In genomic region chr13:51127906-51128305, GRCm38 (mm10) we compare ENCODE assay signal across 22 mouse cellular contexts. TPM values are rescaled to one million over a fixed set of nuclear protein-coding genes. Genes with fewer than 3 reads are reported as not detected.
DNase-seq lines count a peak whose midpoint lies in the region; ATAC-seq lines count a peak whose summit lies in the region.
"Had no signal": no experiment of that assay in that cellular context is flagged by ENCODE, and none has a peak within 500 bp of the region (broad histone marks: within the 10 kb centered on the region; RNA-seq: fewer than 3 reads in every experiment).

No protein-coding gene starts in this region.

- 34% methylated on average over 2 of the region's 2 CpGs for WGBS in heart, embryonic 15.5 days
- WGBS in heart, embryonic 12.5 days = 31% methylated on average over 2 of the region's 2 CpGs
- WGBS in midbrain, embryonic 11.5 days = 91% methylated on average over 2 of the region's 2 CpGs
- WGBS in midbrain, embryonic 15.5 days = 91% methylated on average over 2 of the region's 2 CpGs
- WGBS in hindbrain, embryonic 16.5 days = 92% methylated on average over 2 of the region's 2 CpGs

- no peak overlapping the region for H3K4me2 ChIP-seq in heart, embryonic 15.5 days
- no peak overlapping the region for H3K4me2 ChIP-seq in heart, embryonic 12.5 days
- no peak overlapping the region for H3K4me2 ChIP-seq in midbrain, embryonic 11.5 days
- H3K4me2 ChIP-seq in midbrain, embryonic 15.5 days = no peak overlapping the region
- no peak overlapping the region for H3K4me2 ChIP-seq in hindbrain, embryonic 16.5 days (ENCODE audit: low read length)
- H3K4me2 ChIP-seq: embryonic facial prominence, embryonic 12.5 days; forebrain, embryonic 15.5 days; heart, embryonic 11.5 days; hindbrain, embryonic 12.5 days had no signal

- H3K9me3 ChIP-seq in heart, embryonic 15.5 days (replicated peaks) = no peaks in the 10 kb centered on the region
- no peaks in the 10 kb centered on the region for H3K9me3 ChIP-seq in heart, embryonic 12.5 days (replicated peaks)
- no peaks in the 10 kb centered on the region for H3K9me3 ChIP-seq in midbrain, embryonic 11.5 days (ENCODE audit: control insufficient read depth, low read length)
- no peaks in the 10 kb centered on the region for H3K9me3 ChIP-seq in midbrain, embryonic 15.5 days
- no peaks in the 10 kb centered on the region for H3K9me3 ChIP-seq in hindbrain, embryonic 16.5 days (ENCODE audit: control insufficient read depth, low read length)
- H3K9me3 ChIP-seq: embryonic facial prominence, embryonic 12.5 days; forebrain, embryonic 15.5 days; hindbrain, embryonic 12.5 days had no signal

- H3K36me3 ChIP-seq in heart, embryonic 15.5 days = peaks cover 6% of the 10 kb centered on the region; the same call in 1 of the 2 replicates
- H3K36me3 ChIP-seq in heart, embryonic 12.5 days = peaks cover 37% of the 10 kb centered on the region
- H3K36me3 ChIP-seq in midbrain, embryonic 11.5 days (ENCODE audit: control insufficient read depth, insufficient read depth, low read length) = no peaks in the 10 kb centered on the region; the same call in 1 of the 2 replicates
- peaks cover 8% of the 10 kb centered on the region; the same call in 1 of the 2 replicates for H3K36me3 ChIP-seq in midbrain, embryonic 15.5 days (replicated peaks)
- H3K36me3 ChIP-seq in hindbrain, embryonic 16.5 days (ENCODE audit: control insufficient read depth, insufficient read depth, low read length) = no peaks in the 10 kb centered on the region

- peaks cover 41% of the 10 kb centered on the region for H3K4me1 ChIP-seq in heart, embryonic 15.5 days (replicated peaks)
- peaks cover 51% of the 10 kb centered on the region for H3K4me1 ChIP-seq in heart, embryonic 12.5 days (replicated peaks)
- H3K4me1 ChIP-seq in midbrain, embryonic 11.5 days (ENCODE audit: control insufficient read depth, insufficient read depth, low read length) = no peaks in the 10 kb centered on the region
- H3K4me1 ChIP-seq in midbrain, embryonic 15.5 days = peaks cover 14% of the 10 kb centered on the region
- H3K4me1 ChIP-seq in hindbrain, embryonic 16.5 days (ENCODE audit: control insufficient read depth, insufficient read depth, low read depth, low read length) = peaks cover 3% of the 10 kb centered on the region

- H3K27me3 ChIP-seq in heart, embryonic 15.5 days = no peaks in the 10 kb centered on the region
- H3K27me3 ChIP-seq in heart, embryonic 12.5 days (replicated peaks) = no peaks in the 10 kb centered on the region
- no peaks in the 10 kb centered on the region for H3K27me3 ChIP-seq in midbrain, embryonic 11.5 days (ENCODE audit: control insufficient read depth, insufficient read depth, low read length)
- no peaks in the 10 kb centered on the region for H3K27me3 ChIP-seq in midbrain, embryonic 15.5 days (replicated peaks)
- no peaks in the 10 kb centered on the region for H3K27me3 ChIP-seq in hindbrain, embryonic 16.5 days (replicated peaks; ENCODE audit: control insufficient read depth, insufficient read depth, low read length)
- H3K27me3 ChIP-seq: CH12.LX; embryonic facial prominence, embryonic 12.5 days; forebrain, embryonic 15.5 days; hindbrain, embryonic 12.5 days had no signal

- H3K27ac ChIP-seq in heart, embryonic 15.5 days = 0 out of 2 replicates have a peak overlapping the region, but pooled peaks have one; percentile 14
- no peak overlapping the region for H3K27ac ChIP-seq in heart, embryonic 12.5 days (ENCODE audit: poor library complexity, severe bottlenecking)
- no peak overlapping the region for H3K27ac ChIP-seq in midbrain, embryonic 11.5 days (ENCODE audit: low read depth, low read length)
- no peak overlapping the region for H3K27ac ChIP-seq in midbrain, embryonic 15.5 days
- H3K27ac ChIP-seq in hindbrain, embryonic 16.5 days (ENCODE audit: low read depth, low read length) = no peak overlapping the region
- H3K27ac ChIP-seq: embryonic facial prominence, embryonic 12.5 days; forebrain, embryonic 15.5 days; heart, adult 2 months; hindbrain, embryonic 12.5 days; hindbrain, postnatal 0 days had no signal

- peak; percentile 79 for DNase-seq in midbrain, embryonic 11.5 days (ENCODE audit: low spot score, missing footprints)
- no peak for DNase-seq in urinary bladder, postnatal 25 days (ENCODE audit: low spot score)
- DNase-seq: adrenal gland, adult 2 months; adrenal gland, postnatal 36 days; cerebellum, postnatal 14 days; gastrocnemius, postnatal 36 days; heart, adult 2 months; heart, postnatal 10 days; heart, postnatal 4 days had no signal

- H3K9ac ChIP-seq in heart, embryonic 15.5 days = no peak overlapping the region
- no peak overlapping the region for H3K9ac ChIP-seq in heart, embryonic 12.5 days
- no peak overlapping the region for H3K9ac ChIP-seq in midbrain, embryonic 11.5 days (ENCODE audit: low read length)
- H3K9ac ChIP-seq in midbrain, embryonic 15.5 days = no peak overlapping the region
- no peak overlapping the region for H3K9ac ChIP-seq in hindbrain, embryonic 16.5 days (ENCODE audit: low read depth, low read length)
- H3K9ac ChIP-seq: embryonic facial prominence, embryonic 12.5 days; forebrain, embryonic 15.5 days; hindbrain, embryonic 12.5 days had no signal

- ATAC-seq in heart, embryonic 15.5 days (replicated peaks; ENCODE audit: insufficient number of reproducible peaks, insufficient read depth, low FRiP score, low read depth) = no peak
- no peak for ATAC-seq in heart, embryonic 12.5 days (ENCODE audit: insufficient number of reproducible peaks, low FRiP score)
- no peak for ATAC-seq in midbrain, embryonic 11.5 days (ENCODE audit: low FRiP score)
- no peak for ATAC-seq in midbrain, embryonic 15.5 days (replicated peaks)
- peak; percentile 50 for ATAC-seq in common myeloid progenitor, adult 5-6 weeks (replicated peaks; ENCODE audit: low read depth, poor library complexity, severe bottlenecking)
- 0 out of 2 replicates have a peak, but pooled peaks have one; percentile 28 for ATAC-seq in monocyte, adult 5-6 weeks (replicated peaks; ENCODE audit: insufficient number of reproducible peaks, low FRiP score, low TSS enrichment, poor library complexity, severe bottlenecking)
- ATAC-seq in hindbrain, embryonic 16.5 days = no peak
- ATAC-seq: forebrain, embryonic 15.5 days; hindbrain, postnatal 0 days had no signal

- no peak overlapping the region for H3K4me3 ChIP-seq in heart, embryonic 15.5 days
- H3K4me3 ChIP-seq in heart, embryonic 12.5 days = no peak overlapping the region
- no peak overlapping the region for H3K4me3 ChIP-seq in midbrain, embryonic 11.5 days (ENCODE audit: low read depth, low read length)
- no peak overlapping the region for H3K4me3 ChIP-seq in midbrain, embryonic 15.5 days
- H3K4me3 ChIP-seq in hindbrain, embryonic 16.5 days (ENCODE audit: low read length) = no peak overlapping the region
- H3K4me3 ChIP-seq: embryonic facial prominence, embryonic 12.5 days; forebrain, embryonic 15.5 days; heart, adult 2 months; hindbrain, embryonic 12.5 days had no signal

RNA-seq across cellular contexts. Expression of gene Spin1, which starts 27.2 kb away (rescaled TPM):
- 45.1 and 51.6 TPM in 2 replicates for polyA plus RNA-seq in heart, embryonic 15.5 days (2015; fragmentation: Nextera tagmentation; extraction: Ambion mirVana)
- polyA plus RNA-seq in heart, embryonic 12.5 days (2016; fragmentation: Nextera tagmentation; extraction: Ambion mirVana) = 63.4 and 68.1 TPM in 2 replicates
- 102 and 103 TPM in 2 replicates for polyA plus RNA-seq in midbrain, embryonic 11.5 days (2014; fragmentation: Nextera tagmentation; extraction: Ambion mirVana)
- polyA plus RNA-seq in midbrain, embryonic 15.5 days (2015; fragmentation: Nextera tagmentation; extraction: Ambion mirVana) = 169 and 176 TPM in 2 replicates
- 40.1 and 53.8 TPM in 2 replicates for total RNA-seq in common myeloid progenitor, adult 5-6 weeks (2017)
- 30.8 to 34.7 TPM (median 34.3 TPM) in 3 replicates for total RNA-seq in monocyte, adult 5-6 weeks (2017)
- polyA plus RNA-seq in hindbrain, embryonic 16.5 days (2015; fragmentation: Nextera tagmentation; extraction: Ambion mirVana) = 145 and 158 TPM in 2 replicates

RNA-seq across cellular contexts. Expression of gene Nxnl2, which starts 42.9 kb away (rescaled TPM):
- polyA plus RNA-seq in heart, embryonic 15.5 days (2015; fragmentation: Nextera tagmentation; extraction: Ambion mirVana) = 1.7 and 2.2 TPM in 2 replicates
- polyA plus RNA-seq in heart, embryonic 12.5 days (2016; fragmentation: Nextera tagmentation; extraction: Ambion mirVana) = 1.1 and 1.5 TPM in 2 replicates
- 0.29 and 0.51 TPM in 2 replicates for polyA plus RNA-seq in midbrain, embryonic 11.5 days (2014; fragmentation: Nextera tagmentation; extraction: Ambion mirVana)
- 2.0 and 2.7 TPM in 2 replicates for polyA plus RNA-seq in midbrain, embryonic 15.5 days (2015; fragmentation: Nextera tagmentation; extraction: Ambion mirVana)
- not detected in 2 replicates for total RNA-seq in common myeloid progenitor, adult 5-6 weeks (2017)
- 2.0 TPM in 1 of 3 replicates, not detected in the others for total RNA-seq in monocyte, adult 5-6 weeks (2017)
- polyA plus RNA-seq in hindbrain, embryonic 16.5 days (2015; fragmentation: Nextera tagmentation; extraction: Ambion mirVana) = 4.1 and 6.0 TPM in 2 replicates
- total RNA-seq: gastrocnemius, adult 8-10 months had no signal

Comparison
In these comparisons a context has a peak if more than half of its experiments do, and no peak if none do; other contexts are left out.
1. ATAC-seq: peak in common myeloid progenitor, adult 5-6 weeks (single experiment) and monocyte, adult 5-6 weeks (single experiment); none in heart, embryonic 15.5 days (single experiment), heart, embryonic 12.5 days (single experiment), midbrain, embryonic 11.5 days (single experiment), midbrain, embryonic 15.5 days (single experiment) and hindbrain, embryonic 16.5 days (single experiment).